Mouse (Mus musculus): ENCODE data around the gene Mthfsl. TPM values are rescaled to one million over a fixed set of nuclear protein-coding genes. Genes with fewer than 3 reads are reported as not detected.
A peak's percentile ranks its signal among the peaks of the same experiment; 100 is the strongest.
"Not testable (repeated sequence)": the region's sequence is repeated elsewhere in the genome, so short reads cannot be mapped to it uniquely, and the experiment has no call there.

The Mthfsl gene
- 17.1 TPM for polyA plus RNA-seq (2012; fragmentation: generic; extraction: Trizol)
- long read RNA-seq, experiment 1, transcript Mthfsl-201 (3 exons, 801 nt), result major isoform, 11 of 16 reads
- long read RNA-seq, experiment 1, partial matches to known transcripts, result 0 of 16 reads
- long read RNA-seq, experiment 1, other reads (novel, unspliced or antisense), result 4 of 16 reads
- long read RNA-seq, experiment 2, partial matches to known transcripts, result 0 of 2 reads
- long read RNA-seq, experiment 2, other reads (novel, unspliced or antisense), result 1 of 2 reads

- not testable (repeated sequence) for H3ac ChIP-seq (ENCODE audit: control insufficient read depth, insufficient read length, low read depth); H3K36me3 ChIP-seq (ENCODE audit: control insufficient read depth, insufficient read depth); H3K27me3 ChIP-seq (ENCODE audit: control insufficient read depth, insufficient read depth, insufficient read length); H3K79me3 ChIP-seq (ENCODE audit: low read depth); H3K79me2 ChIP-seq (ENCODE audit: control insufficient read depth, insufficient read depth)
- H3K4me3 ChIP-seq (ENCODE audit: insufficient read depth, poor library complexity, severe bottlenecking), result peak within 1 kb of the TSS; percentile 21
Measured at GRCm38 (mm10) chr9:88719989-88720537, at the start of gene Mthfsl. Gene Mthfsl (minus strand): TSS chr9:88720296.

DNA sequence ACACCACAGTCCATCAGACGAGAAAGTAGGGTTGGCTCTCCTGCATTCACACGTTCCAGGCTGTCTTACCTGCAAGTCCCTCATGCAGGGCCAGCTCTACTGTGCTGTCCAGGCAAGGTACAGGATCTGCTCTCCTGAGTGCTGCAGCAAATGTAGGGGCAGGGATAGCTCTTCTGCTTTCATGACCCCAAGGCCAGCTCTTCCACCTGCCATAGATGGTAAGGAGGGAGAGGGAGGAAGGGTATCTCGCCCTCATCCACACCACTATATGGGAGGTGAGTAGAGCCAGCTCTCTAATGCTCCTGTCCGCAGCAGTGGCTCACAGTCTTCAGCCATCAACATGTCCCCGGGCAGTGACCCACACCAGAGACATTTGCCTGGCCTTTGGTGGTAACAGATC lies 49.4 kb upstream of the Mthfsl start:
- not testable (repeated sequence) for H3K36me3 ChIP-seq (ENCODE audit: control insufficient read depth, insufficient read depth); H3K79me2 ChIP-seq (ENCODE audit: control insufficient read depth, insufficient read depth); H3K4me3 ChIP-seq (ENCODE audit: insufficient read depth, poor library complexity, severe bottlenecking); H3K79me3 ChIP-seq (ENCODE audit: low read depth); H3ac ChIP-seq (ENCODE audit: control insufficient read depth, insufficient read length, low read depth); H3K27me3 ChIP-seq (ENCODE audit: control insufficient read depth, insufficient read depth, insufficient read length)

DNA sequence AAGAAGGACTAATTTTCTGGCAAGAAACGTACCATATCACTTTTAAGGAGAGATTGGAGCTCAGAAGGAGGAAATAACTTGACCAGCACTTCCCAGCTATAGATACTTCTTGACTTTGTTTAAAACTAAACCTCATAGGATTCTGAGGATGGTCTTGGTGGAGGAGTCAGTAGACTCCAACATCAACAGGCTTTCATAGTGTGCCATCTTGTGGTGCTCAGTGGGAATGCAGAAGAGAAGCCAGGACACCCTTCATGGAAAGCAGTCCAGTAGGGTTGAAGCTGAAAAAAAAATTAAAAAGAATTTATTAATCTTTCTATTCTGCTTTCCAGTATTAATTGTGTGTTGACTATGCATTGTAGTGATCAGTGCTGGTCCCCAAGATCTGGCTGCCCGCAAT lies 26.6 kb upstream of the Mthfsl start:
- not testable (repeated sequence) for H3K79me3 ChIP-seq (ENCODE audit: low read depth); H3K27me3 ChIP-seq (ENCODE audit: control insufficient read depth, insufficient read depth, insufficient read length); H3K4me3 ChIP-seq (ENCODE audit: insufficient read depth, poor library complexity, severe bottlenecking); H3ac ChIP-seq (ENCODE audit: control insufficient read depth, insufficient read length, low read depth); H3K79me2 ChIP-seq (ENCODE audit: control insufficient read depth, insufficient read depth); H3K36me3 ChIP-seq (ENCODE audit: control insufficient read depth, insufficient read depth)

DNA sequence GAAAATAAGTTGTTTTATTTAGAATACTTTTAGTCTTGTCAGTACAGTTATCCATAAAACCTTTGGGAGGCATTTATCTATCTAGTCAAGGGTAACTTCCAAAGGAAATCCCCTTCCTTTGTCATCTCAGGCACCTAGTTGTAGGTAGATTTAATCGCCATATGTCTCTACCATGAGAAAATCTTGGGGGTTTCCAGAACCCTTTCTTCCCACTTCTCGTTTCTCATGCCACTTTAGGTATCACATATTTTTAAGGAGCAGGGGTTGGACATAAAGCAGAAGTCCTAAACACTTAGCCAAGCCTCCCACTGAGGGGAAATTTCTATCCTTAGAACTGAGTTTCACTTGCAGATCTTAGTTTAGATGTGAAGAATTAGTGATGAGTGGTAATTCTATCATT lies 25.9 kb upstream of the Mthfsl start:
- not testable (repeated sequence) for H3ac ChIP-seq (ENCODE audit: control insufficient read depth, insufficient read length, low read depth); H3K79me2 ChIP-seq (ENCODE audit: control insufficient read depth, insufficient read depth); H3K27me3 ChIP-seq (ENCODE audit: control insufficient read depth, insufficient read depth, insufficient read length); H3K36me3 ChIP-seq (ENCODE audit: control insufficient read depth, insufficient read depth); H3K79me3 ChIP-seq (ENCODE audit: low read depth); H3K4me3 ChIP-seq (ENCODE audit: insufficient read depth, poor library complexity, severe bottlenecking)

DNA sequence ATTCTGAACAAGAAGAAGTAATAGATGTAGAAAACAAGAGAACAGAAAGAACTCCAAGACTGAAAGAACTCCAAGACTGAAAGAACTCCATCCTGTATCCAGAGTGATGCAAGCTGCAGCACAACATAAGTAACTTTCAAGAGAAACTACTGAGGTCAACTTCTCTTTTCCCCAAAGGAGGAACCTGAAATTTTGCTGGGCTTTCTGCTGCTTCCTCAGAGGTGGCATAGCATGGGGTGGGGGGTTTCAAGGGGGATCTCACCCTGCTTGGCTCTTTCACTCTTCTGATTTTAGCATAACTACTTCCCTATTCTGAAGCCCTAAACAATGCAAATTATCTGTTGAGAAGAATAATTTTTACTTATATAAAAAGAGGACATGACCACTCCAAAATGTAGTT lies 15.2 kb upstream of the Mthfsl start:
- not testable (repeated sequence) for H3ac ChIP-seq (ENCODE audit: control insufficient read depth, insufficient read length, low read depth); H3K79me2 ChIP-seq (ENCODE audit: control insufficient read depth, insufficient read depth); H3K36me3 ChIP-seq (ENCODE audit: control insufficient read depth, insufficient read depth); H3K4me3 ChIP-seq (ENCODE audit: insufficient read depth, poor library complexity, severe bottlenecking); H3K79me3 ChIP-seq (ENCODE audit: low read depth); H3K27me3 ChIP-seq (ENCODE audit: control insufficient read depth, insufficient read depth, insufficient read length)

- H3K79me2 ChIP-seq (ENCODE audit: control insufficient read depth, insufficient read depth); H3K27me3 ChIP-seq (ENCODE audit: control insufficient read depth, insufficient read depth, insufficient read length); H3K4me3 ChIP-seq (ENCODE audit: insufficient read depth, poor library complexity, severe bottlenecking); H3K36me3 ChIP-seq (ENCODE audit: control insufficient read depth, insufficient read depth); H3K79me3 ChIP-seq (ENCODE audit: low read depth); H3ac ChIP-seq (ENCODE audit: control insufficient read depth, insufficient read length, low read depth): not testable (repeated sequence)
Measured at GRCm38 (mm10) chr9:88733182-88733581, 13.1 kb upstream of the Mthfsl start.

DNA sequence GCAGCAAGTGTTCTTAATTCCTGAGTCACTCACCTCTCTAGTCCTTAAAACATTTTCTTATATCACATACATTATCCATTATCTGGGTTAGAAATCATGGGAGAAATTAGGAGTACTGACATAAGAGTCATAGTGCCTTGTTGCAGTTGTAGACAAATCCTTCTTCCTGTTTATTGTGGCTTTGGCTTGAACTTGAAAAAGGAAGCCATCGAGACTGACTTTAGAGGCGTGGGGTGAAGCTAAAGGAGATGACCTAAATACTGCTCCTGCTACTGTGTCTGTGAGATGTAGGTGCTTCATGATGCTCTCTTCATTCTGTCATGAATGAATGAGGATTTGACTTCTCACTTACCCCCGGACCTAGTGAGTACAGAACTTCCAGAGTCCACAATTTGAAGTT lies 12.2 kb upstream of the Mthfsl start:
- H3K79me3 ChIP-seq (ENCODE audit: low read depth); H3K36me3 ChIP-seq (ENCODE audit: control insufficient read depth, insufficient read depth); H3K27me3 ChIP-seq (ENCODE audit: control insufficient read depth, insufficient read depth, insufficient read length); H3K4me3 ChIP-seq (ENCODE audit: insufficient read depth, poor library complexity, severe bottlenecking); H3ac ChIP-seq (ENCODE audit: control insufficient read depth, insufficient read length, low read depth); H3K79me2 ChIP-seq (ENCODE audit: control insufficient read depth, insufficient read depth): not testable (repeated sequence)

- not testable (repeated sequence) for H3K27me3 ChIP-seq (ENCODE audit: control insufficient read depth, insufficient read depth, insufficient read length); H3K79me3 ChIP-seq (ENCODE audit: low read depth); H3K4me3 ChIP-seq (ENCODE audit: insufficient read depth, poor library complexity, severe bottlenecking); H3K79me2 ChIP-seq (ENCODE audit: control insufficient read depth, insufficient read depth); H3K36me3 ChIP-seq (ENCODE audit: control insufficient read depth, insufficient read depth); H3ac ChIP-seq (ENCODE audit: control insufficient read depth, insufficient read length, low read depth)
Measured at GRCm38 (mm10) chr9:88731728-88732127, 11.6 kb upstream of the Mthfsl start, which contains the start of gene Bcl2a1d. Gene Bcl2a1d (minus strand): TSS chr9:88731914.

DNA sequence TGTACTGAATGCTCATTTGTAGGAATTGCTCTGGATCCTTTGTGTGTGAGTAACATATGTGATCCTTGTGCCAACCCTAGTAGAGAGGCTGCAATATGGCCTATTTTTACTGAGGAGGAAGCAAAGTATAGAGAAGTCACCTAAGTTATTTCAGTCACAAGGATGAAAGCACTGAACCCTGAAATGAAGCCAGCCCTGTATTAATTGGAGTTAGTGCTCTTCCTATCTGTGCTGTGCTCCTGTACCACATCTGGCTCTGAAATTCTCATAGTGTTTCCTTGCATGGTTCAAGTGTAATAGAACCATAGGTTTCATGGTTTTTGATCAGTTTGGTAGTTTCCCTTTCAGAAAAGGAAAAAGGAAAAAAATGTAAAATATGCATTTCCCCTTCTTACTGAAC lies 8.2 kb upstream of the Mthfsl start:
- H3K79me3 ChIP-seq (ENCODE audit: low read depth); H3K27me3 ChIP-seq (ENCODE audit: control insufficient read depth, insufficient read depth, insufficient read length); H3K79me2 ChIP-seq (ENCODE audit: control insufficient read depth, insufficient read depth); H3K36me3 ChIP-seq (ENCODE audit: control insufficient read depth, insufficient read depth); H3ac ChIP-seq (ENCODE audit: control insufficient read depth, insufficient read length, low read depth); H3K4me3 ChIP-seq (ENCODE audit: insufficient read depth, poor library complexity, severe bottlenecking): not testable (repeated sequence)

DNA sequence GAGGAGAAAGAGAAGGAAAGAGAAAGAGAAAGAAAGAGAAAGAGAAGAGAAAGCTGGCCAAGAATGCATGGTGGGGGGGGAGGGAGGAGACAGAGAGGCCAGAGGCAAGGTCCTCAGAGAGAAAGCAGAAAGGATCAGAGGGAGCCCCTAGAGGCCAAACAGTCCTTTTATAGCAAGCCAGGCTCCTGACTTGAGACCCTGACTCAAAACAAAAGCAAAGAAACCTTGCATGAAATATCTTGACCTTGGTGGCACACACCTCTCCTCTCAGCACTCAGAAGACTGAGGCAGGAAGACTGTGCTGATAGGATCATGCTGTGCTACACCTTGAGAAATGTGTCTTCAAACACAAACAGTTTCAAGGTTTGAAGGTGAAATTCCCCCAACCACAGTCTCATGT lies 1.5 kb upstream of the Mthfsl start:
- not testable (repeated sequence) for H3K4me3 ChIP-seq (ENCODE audit: insufficient read depth, poor library complexity, severe bottlenecking); H3K27me3 ChIP-seq (ENCODE audit: control insufficient read depth, insufficient read depth, insufficient read length); H3K79me3 ChIP-seq (ENCODE audit: low read depth); H3K36me3 ChIP-seq (ENCODE audit: control insufficient read depth, insufficient read depth); H3ac ChIP-seq (ENCODE audit: control insufficient read depth, insufficient read length, low read depth); H3K79me2 ChIP-seq (ENCODE audit: control insufficient read depth, insufficient read depth)

DNA sequence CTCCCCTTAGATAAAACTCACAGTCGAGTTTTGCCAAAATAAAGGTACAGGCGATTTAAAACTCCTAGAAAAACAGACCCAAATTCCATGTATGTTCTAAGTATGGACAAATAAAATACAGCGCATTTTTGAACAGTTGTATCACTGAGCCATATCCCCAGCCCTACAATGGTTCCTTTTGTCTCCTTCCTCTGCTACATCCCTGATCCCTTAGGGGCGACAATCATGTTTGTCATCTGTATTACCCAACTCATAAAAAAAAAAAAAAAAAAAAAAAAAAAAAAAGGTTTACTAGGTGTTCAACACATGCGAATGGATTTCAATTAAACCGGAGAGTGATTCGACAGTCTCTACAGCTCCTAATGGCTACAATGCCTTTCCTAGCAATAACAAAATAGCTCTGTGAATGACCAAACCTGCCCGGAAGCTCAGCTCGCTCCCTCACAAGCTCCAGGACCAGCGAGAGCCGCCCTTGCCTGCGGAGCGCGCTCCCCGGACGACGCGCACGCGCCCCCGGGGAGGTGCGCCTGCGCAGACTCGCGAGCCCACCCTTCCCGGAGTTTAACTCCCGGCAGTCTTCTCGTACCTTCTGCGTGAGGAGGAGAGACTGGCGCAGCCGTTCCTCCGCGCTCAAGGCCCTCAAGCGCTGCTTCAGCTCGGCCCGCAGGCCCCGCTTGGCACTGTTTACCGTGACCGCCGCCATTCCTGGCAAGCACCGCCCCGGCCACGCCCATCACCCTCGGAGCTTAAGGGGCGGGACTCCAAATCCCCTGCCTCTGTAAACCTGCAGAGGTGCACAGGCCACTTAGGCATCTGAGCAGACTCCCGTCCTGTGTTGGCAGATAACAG lies 799 bp downstream of the Mthfsl start:
- H3K79me3 ChIP-seq (ENCODE audit: low read depth); H3K36me3 ChIP-seq (ENCODE audit: control insufficient read depth, insufficient read depth); H3K79me2 ChIP-seq (ENCODE audit: control insufficient read depth, insufficient read depth); H3ac ChIP-seq (ENCODE audit: control insufficient read depth, insufficient read length, low read depth); H3K27me3 ChIP-seq (ENCODE audit: control insufficient read depth, insufficient read depth, insufficient read length): not testable (repeated sequence)
- H3K4me3 ChIP-seq (ENCODE audit: insufficient read depth, poor library complexity, severe bottlenecking), result peak overlapping the region; percentile 14
